Mouse (Mus musculus): Measurements from ENCODE around the gene Tex22.

- TF ChIP-seq CTCF (IDR thresholded peaks at IDR 0.05; ENCODE audit: control insufficient read depth, insufficient read depth, low read length) (no peak), POLR2A (IDR thresholded peaks at IDR 0.05; ENCODE audit: borderline replicate concordance, control insufficient read depth, low read depth, low read length) (no peak)
Observed at GRCm38 (mm10) chr12:113134502-113134901, 60.2 kb downstream of the Tex22 start.
